Mouse (Mus musculus): ENCODE data around the gene Pnkd. TPM values are rescaled to one million over a fixed set of nuclear protein-coding genes. Genes with fewer than 3 reads are reported as not detected.

Gene Pnkd
- total RNA-seq, 2 experiments from 2014 or later, result 151 to 152 TPM

- DNase-seq (ENCODE audit: low spot score in 2 of 2), result no peak
- intact Hi-C loops (cut with DNase I), result no loop called here
Measured at GRCm38 (mm10) chr1:74374980-74375379, 90.2 kb downstream of the Pnkd start, which contains the start of gene Slc11a1. Gene Slc11a1, plus strand, starts transcription at chr1:74375195.

GRCm38 (mm10) chr1:74375561-74375960 is 90.8 kb downstream of the Pnkd start:
- no peak for DNase-seq (ENCODE audit: low spot score in 2 of 2)
- intact Hi-C loops (cut with DNase I), result no loop called here

- no peak for DNase-seq (ENCODE audit: low spot score in 2 of 2)
- intact Hi-C loops (cut with DNase I), result no loop called here
Measured at GRCm38 (mm10) chr1:74376396-74376795, 91.7 kb downstream of the Pnkd start.

- DNase-seq (ENCODE audit: low spot score in 2 of 2), result no peak
- intact Hi-C loops (cut with DNase I), result no loop called here
Measured at GRCm38 (mm10) chr1:74379058-74379504, 94.4 kb downstream of the Pnkd start.

- DNase-seq (ENCODE audit: low spot score in 2 of 2), result no peak
- intact Hi-C loops (cut with DNase I), result no loop called here
Measured at GRCm38 (mm10) chr1:74380484-74380883, 95.8 kb downstream of the Pnkd start.

- DNase-seq (ENCODE audit: low spot score in 2 of 2), result no peak
- intact Hi-C loops (cut with DNase I), result no loop called here
Measured at GRCm38 (mm10) chr1:74381588-74382021, 96.9 kb downstream of the Pnkd start.

- intact Hi-C loops (cut with DNase I), result no loop called here
- DNase-seq (ENCODE audit: low spot score in 2 of 2), result no peak
Measured at GRCm38 (mm10) chr1:74383385-74383784, 98.7 kb downstream of the Pnkd start.

- no peak for DNase-seq (ENCODE audit: low spot score in 2 of 2)
- intact Hi-C loops (cut with DNase I), result no loop called here
Measured at GRCm38 (mm10) chr1:74384525-74384924, 99.8 kb downstream of the Pnkd start.

GRCm38 (mm10) chr1:74385064-74385463 is 100.3 kb downstream of the Pnkd start:
- no peak for DNase-seq (ENCODE audit: low spot score in 2 of 2)
- intact Hi-C loops (cut with DNase I), result no loop called here

- intact Hi-C loops (cut with DNase I), result no loop called here
- no peak for DNase-seq (ENCODE audit: low spot score in 2 of 2)
Measured at GRCm38 (mm10) chr1:74385531-74385930, 100.8 kb downstream of the Pnkd start.

GRCm38 (mm10) chr1:74386363-74386713 is 101.6 kb downstream of the Pnkd start:
- DNase-seq (ENCODE audit: low spot score in 2 of 2), result no peak
- intact Hi-C loops (cut with DNase I), result loop anchor here (2.0 kb wide), 1 partner anchor 74 kb away; no protein-coding TSS in a partner anchor

GRCm38 (mm10) chr1:74386714-74387385 is 102.1 kb downstream of the Pnkd start:
- DNase-seq (ENCODE audit: low spot score in 2 of 2), result peak; percentile 94
- intact Hi-C loops (cut with DNase I), result loop anchor here (2.0 kb wide), 1 partner anchor 74 kb away; no protein-coding TSS in a partner anchor

- no peak for DNase-seq (ENCODE audit: low spot score in 2 of 2)
- intact Hi-C loops (cut with DNase I), result loop anchor here (2.0 kb wide), 1 partner anchor 75 kb away; no protein-coding TSS in a partner anchor
Measured at GRCm38 (mm10) chr1:74387386-74387988, 102.8 kb downstream of the Pnkd start.

GRCm38 (mm10) chr1:74388398-74388920 is 103.7 kb downstream of the Pnkd start:
- intact Hi-C loops (cut with DNase I), result no loop called here
- no peak for DNase-seq (ENCODE audit: low spot score in 2 of 2)

GRCm38 (mm10) chr1:74389831-74390286 is 105.1 kb downstream of the Pnkd start:
- no peak for DNase-seq (ENCODE audit: low spot score in 2 of 2)
- intact Hi-C loops (cut with DNase I), result loop anchor here (2.0 to 5.0 kb wide), 2 partner anchors 27 to 153 kb away; partner anchors contain the start of genes Arpc2 and Catip

- DNase-seq (ENCODE audit: low spot score in 2 of 2), result no peak
- intact Hi-C loops (cut with DNase I), result loop anchor here (2.0 to 5.0 kb wide), 2 partner anchors 28 to 153 kb away; partner anchors contain the start of genes Arpc2 and Catip
Measured at GRCm38 (mm10) chr1:74390287-74390906, 105.7 kb downstream of the Pnkd start.

GRCm38 (mm10) chr1:74390924-74391748 is 106.4 kb downstream of the Pnkd start, which contains the start of gene Ctdsp1:
Gene Ctdsp1, plus strand, starts transcription at chr1:74391509.
- intact Hi-C loops (cut with DNase I), result loop anchor here (2.0 to 5.0 kb wide), 2 partner anchors 28 to 154 kb away; partner anchors contain the start of genes Arpc2 and Catip

GRCm38 (mm10) chr1:74391844-74392441 is 107.2 kb downstream of the Pnkd start:
- DNase-seq (ENCODE audit: low spot score in 2 of 2), result peak in 1 of 2 experiments; percentile 27
- intact Hi-C loops (cut with DNase I), result loop anchor here (2.0 to 5.0 kb wide), 2 partner anchors 29 to 155 kb away; partner anchors contain the start of genes Arpc2 and Catip

More at GRCm38 (mm10) chr1:74390924-74391748, 106.4 kb downstream of the Pnkd start, which contains the start of gene Ctdsp1:
- DNase-seq (ENCODE audit: low spot score in 2 of 2), result peak; percentile 95 to 96
